Mouse (Mus musculus) left cerebral cortex, postnatal 25 days (tissue): Measurements from ENCODE around the gene Ppp3r1. TPM values are rescaled to one million over a fixed set of nuclear protein-coding genes. Genes with fewer than 3 reads are reported as not detected.
"Not testable (repeated sequence)": the region's sequence is repeated elsewhere in the genome, so short reads cannot be mapped to it uniquely, and the experiment has no call there.

Source experiments
- DNase-seq, 2 experiments: peaks; one replicate each; pipeline ENCODE4 v3.0.0; 2022; ENCODE audit warnings: low spot score in 2 of 2, mixed read lengths in 1 of 2
- intact Hi-C: fragments of 180-260 bp; cut with DNase I; formaldehyde crosslinking; loops from one replicate; pipeline ENCODE4 v1.15.1; 2025
- total RNA-seq, 2 experiments: library from RNA; stranded (reverse); gene quantifications; 2 replicates each; pipeline ENCODE4 v1.2.3; 2021

The Ppp3r1 gene
- total RNA-seq, 2 experiments from 2014 or later, result 776 to 809 TPM

DNA sequence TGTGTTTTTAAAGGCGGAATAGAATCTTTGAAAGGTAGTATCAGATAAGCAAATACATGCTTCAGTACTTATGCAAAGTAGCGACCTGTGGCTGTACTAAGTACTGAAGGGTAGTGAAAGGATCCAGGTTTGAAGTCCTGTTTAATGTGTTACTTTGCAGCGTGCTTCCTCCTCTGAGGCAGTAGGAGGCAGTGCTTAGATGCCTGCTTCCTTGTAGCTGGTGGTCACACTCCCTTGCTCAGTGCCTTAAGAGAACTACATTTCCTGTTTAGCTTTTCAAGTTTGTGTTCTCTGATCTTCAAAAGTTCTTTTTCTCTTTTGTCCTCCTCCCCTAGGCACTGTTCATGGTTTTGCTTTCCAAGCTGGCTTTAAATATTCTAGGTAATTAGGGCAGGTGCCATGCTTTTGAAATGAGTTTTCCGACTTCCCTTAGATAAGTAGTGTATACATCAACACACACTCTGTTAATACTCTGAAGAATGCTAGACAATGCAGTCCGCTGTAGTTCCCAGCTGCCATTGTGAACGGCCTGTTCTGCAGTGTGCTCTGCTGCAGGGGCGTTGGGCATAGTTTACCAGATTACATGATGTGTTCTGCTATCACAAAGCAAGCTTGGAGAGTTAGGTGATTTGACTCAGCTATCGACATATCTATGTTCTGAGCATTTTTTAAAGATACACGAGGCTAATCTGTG is 33.2 kb downstream of the Ppp3r1 start:
- intact Hi-C loops, result no loop called here
- no peak for DNase-seq

DNA sequence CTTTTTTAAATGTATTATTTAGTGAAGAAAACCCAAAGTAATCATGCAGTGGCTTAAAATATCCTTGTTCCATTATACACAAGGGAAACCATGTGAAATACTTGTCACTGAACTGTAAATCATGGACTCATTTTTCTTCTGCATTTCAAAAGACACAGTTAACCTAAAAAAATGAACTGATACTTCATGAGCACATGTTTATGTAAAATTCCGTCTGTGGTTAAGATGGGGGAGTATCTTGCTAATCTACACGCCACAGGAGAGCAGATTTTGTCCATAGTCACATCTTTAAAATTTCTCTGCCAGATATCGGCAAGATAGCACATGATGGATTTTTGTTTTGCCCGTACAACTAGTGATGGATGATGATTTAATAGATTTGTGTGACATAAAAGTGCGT is 40.1 kb downstream of the Ppp3r1 start:
- intact Hi-C loops, result no loop called here
- DNase-seq, result no peak

- intact Hi-C loops, result no loop called here
- no peak for DNase-seq
These were observed 40.9 kb downstream of the Ppp3r1 start for GRCm38 (mm10) chr11:17199840-17200501.

DNA sequence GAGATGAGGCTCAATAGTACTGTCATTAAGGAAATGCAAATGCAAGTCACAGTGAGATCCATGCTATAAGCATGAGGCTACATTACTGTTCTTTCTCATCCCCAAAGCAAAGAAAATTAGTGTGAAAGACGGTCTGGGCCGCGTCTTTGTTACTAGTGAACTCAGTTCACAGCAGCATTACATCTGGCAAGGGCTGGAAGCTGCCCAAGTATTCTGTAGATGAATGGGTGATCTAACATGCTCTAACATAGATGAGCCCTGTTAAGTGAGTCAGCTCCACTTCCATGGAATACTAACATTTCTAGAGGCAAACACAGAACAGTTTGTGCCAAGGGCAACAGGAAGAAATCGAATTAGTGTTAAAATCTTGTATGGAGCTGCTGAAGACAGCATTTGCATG is 41.9 kb downstream of the Ppp3r1 start:
- intact Hi-C loops, result no loop called here
- no peak for DNase-seq

DNA sequence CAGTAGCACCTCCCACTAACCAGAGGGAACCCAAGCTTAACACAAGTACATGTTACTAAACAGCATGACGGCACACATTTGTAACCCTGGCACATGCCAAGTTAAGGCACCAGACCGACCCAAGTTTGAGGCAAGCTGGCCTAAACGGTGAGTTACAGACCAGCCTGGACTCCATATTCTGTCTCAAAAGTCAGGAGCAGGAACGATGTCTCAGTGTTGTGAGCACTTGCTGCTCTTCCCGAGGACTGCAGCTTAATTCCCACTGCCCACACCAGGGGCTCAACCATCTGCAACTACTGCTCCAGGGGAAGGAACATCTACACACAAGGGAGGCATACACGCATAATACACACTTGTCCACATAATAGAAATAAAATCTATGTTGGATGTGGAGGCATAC is 43.4 kb downstream of the Ppp3r1 start:
- no peak for DNase-seq
- intact Hi-C loops, result no loop called here

GRCm38 (mm10) chr11:17211258-17212140 is 52.4 kb downstream of the Ppp3r1 start, which contains the start of gene Pno1:
Gene Pno1, minus strand, starts transcription at chr11:17211568.
- intact Hi-C loops, result loop anchor here (1.0 to 5.0 kb wide), 2 partner anchors 52 to 129 kb away; partner anchors contain the start of gene Ppp3r1
- peak; percentile 96 to 98 for DNase-seq

DNA sequence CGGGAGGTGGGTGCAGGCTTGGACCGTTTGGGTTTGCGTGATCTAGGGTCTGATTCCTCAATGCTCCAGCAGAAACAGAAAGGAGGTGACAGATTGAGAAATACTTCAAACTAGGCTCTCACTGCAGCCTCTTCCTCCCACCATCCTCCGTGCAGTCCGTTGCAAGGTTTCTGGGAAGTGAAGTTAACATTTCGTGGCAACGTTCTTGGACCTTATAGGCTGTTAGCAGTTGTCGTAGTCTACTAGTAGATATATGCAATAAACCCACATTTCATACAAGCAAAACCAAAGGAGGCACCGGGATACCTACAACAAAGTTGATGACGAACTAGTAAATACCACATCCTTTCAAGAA is 53.1 kb downstream of the Ppp3r1 start:
- DNase-seq, result peak in 1 of 2 experiments; percentile 56
- intact Hi-C loops, result loop anchor here (5.0 kb wide), 1 partner anchor 130 kb away; no protein-coding TSS in a partner anchor

DNA sequence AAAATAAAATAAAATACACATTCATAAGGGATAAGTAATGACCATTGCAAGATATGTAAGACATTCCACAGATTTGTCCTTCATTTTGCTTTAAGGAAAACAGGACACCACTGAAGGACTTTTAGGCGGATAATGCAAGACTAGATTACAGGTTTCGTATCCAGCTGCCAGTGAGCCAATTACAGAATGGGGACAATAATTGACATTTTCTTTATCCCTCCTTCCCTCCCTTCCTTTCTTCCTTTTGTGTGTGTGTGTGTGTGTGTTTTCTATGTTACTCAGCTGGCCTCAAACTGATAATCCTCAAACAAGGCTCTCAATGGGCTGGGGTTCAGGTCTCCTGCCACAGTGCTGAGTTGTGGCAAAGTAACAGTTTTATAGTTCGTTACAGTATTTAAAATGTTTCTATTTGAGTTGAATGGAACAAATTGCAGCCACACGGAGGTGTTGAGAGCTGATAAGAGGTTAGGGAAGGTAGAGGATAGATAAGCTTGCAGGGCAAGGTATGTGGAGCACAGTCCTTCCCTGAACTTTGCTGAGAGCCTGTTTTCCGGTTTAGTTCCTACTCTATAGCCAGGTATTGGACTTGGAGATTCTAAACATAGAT is 53.9 kb downstream of the Ppp3r1 start:
- intact Hi-C loops, result loop anchor here (5.0 kb wide), 1 partner anchor 131 kb away; no protein-coding TSS in a partner anchor
- DNase-seq, result no peak

DNA sequence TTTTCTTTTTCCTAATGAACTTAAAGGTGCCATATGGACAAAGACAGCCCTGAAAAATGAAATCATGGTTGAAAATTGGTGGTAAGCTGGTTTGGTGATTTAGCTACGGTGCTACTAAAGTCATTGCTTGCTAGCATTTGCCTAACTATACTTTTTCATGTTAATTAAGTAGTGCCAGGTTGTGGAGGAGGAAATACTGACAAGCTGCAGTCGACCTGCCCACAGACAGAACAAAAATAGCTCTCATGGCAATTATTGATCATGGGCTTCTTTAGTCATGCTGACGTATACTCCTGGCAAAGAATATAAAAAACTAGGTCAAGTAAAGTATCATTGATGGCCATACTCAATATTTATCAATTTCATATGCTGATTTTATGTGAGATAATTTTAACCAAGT is 56.4 kb downstream of the Ppp3r1 start:
- intact Hi-C loops, result no loop called here

GRCm38 (mm10) chr11:17221126-17221525 is 62.1 kb downstream of the Ppp3r1 start:
- DNase-seq, result no peak
- intact Hi-C loops, result no loop called here

More for the DNA sequence above, 56.4 kb downstream of the Ppp3r1 start:
- no peak for DNase-seq

- no peak for DNase-seq
- intact Hi-C loops, result no loop called here
These were observed 73.7 kb downstream of the Ppp3r1 start for GRCm38 (mm10) chr11:17232792-17233191.

DNA sequence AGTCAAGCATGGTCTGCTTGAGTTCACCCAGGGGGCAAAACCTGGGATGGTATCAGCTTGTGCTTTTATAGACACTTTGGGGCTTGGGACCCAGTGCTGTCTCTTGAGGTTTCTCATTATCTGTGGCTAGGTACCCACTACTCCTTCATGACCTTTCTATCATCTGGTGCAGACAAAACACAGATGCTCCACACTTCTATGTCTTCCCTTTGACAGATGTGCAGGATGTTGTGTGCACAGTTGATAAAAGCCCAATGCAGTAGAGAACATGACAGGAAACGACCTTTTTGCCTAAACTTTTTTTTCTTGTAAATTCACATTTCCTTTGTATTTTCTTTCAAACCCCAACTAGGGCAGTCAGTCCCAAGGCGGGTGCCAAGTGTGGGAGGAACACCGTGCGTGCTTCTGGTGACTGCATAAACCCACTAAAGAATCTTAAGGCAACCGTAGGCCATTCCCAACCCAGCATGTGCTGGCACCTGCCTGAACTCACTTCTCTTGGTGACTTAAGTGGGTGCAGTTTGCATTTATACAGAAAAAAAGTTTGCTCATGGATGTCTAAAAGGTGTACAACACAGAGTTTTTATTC is 77.5 kb downstream of the Ppp3r1 start:
- peak in 1 of 2 experiments; percentile 56 for DNase-seq
- intact Hi-C loops, result no loop called here

GRCm38 (mm10) chr11:17238598-17238997 is 79.5 kb downstream of the Ppp3r1 start:
- DNase-seq, intact Hi-C loops: not testable (repeated sequence)

DNA sequence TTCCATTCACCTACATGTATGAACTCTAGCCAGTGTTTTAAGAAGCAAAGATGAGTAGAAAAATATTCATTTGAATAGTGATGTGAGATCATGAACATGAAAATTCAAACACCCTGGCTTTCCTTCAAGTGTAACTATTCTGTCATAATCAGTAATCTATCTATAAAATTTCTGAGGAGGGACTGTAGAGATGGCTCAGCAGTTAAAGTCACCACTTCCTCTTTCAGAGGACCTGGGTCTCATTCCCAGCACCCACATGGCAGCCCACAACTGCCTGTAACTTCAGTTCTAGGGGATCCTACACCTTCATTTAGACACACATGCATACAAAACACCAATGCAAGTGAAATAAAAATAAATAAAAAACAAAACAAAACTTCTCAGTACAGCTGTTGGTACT is 89.7 kb downstream of the Ppp3r1 start:
- no peak for DNase-seq
- intact Hi-C loops, result no loop called here

Other genes starting within 250 kb of the Ppp3r1 start
- 1 to 10 TPM; 1.1 to 1.5 TPM for gene Fbxo48, start 207.9 kb upstream of the Ppp3r1 start, total RNA-seq
- 100 to 1,000 TPM; 108 to 125 TPM for gene Cnrip1, start 107.7 kb upstream of the Ppp3r1 start, total RNA-seq
- gene Plek, start 106.9 kb upstream of the Ppp3r1 start, total RNA-seq, result 1 to 10 TPM; 6.2 to 7.4 TPM
- gene Wdr92, start 22.8 kb downstream of the Ppp3r1 start, total RNA-seq, result 1 to 10 TPM; 7.8 to 9.0 TPM
- gene Pno1, start 52.3 kb downstream of the Ppp3r1 start, total RNA-seq, result 10 to 100 TPM; 23.8 to 26.0 TPM
- 10 to 100 TPM; 47.9 to 50.1 TPM for gene C1d, start 98.3 kb downstream of the Ppp3r1 start, total RNA-seq